Mouse (Mus musculus) ovary, postnatal 10 days (tissue): ENCODE data around the gene C8b.

Source experiments
- DNase-seq: peaks from one replicate; pipeline ENCODE4 v3.0.0; 2022; ENCODE audit warnings: low spot score

The C8b gene

DNA sequence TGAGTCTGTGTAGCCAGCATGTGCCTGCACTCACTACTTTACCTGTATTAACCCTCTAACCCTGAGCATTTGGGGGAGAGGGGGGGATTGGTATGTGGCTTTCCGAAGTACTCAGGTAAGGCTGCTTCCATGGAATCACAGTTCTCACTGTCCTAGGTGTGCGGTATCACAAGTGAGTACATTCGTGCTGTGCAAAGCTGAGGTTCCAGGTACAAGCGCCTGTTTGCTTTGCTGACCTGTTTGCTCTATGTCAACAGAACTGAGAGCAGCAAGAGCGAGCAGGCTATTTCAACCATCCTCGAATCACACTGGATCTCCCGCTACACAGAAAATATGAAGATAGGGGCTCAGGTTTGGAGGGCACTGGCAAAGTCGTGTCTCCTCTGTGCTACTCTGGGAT lies at the start of gene C8b:
TSS of gene C8b (plus strand) at position 253 of the 400 bp plus-strand sequence.
- DNase-seq, result no peak

DNA sequence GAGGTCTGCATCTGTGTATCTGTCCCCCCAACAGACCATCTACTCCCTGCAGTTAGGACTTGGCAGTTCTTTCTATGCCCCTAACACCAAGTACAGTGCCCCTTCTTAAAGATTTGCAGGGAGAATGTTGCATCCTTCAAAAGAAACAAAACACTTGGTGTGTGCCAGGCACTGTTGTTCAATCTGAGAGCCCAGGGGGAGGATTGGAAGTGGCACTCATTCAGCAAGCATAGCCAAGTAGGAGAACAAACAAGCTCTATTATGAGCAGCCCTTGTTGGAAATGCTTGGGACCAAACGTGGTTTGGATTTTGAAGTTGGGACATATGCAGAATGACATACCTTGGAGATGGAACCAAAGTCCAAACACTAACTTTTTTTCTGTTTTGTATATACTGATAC lies 49.6 kb upstream of the C8b start:
- no peak for DNase-seq

GRCm38 (mm10) chr4:104718973-104719795 lies 46.9 kb upstream of the C8b start:
- no peak for DNase-seq

- DNase-seq, result no peak
These were observed 42.5 kb upstream of the C8b start for GRCm38 (mm10) chr4:104723527-104724045.

GRCm38 (mm10) chr4:104724258-104724657 lies 41.9 kb upstream of the C8b start:
- DNase-seq, result no peak

DNA sequence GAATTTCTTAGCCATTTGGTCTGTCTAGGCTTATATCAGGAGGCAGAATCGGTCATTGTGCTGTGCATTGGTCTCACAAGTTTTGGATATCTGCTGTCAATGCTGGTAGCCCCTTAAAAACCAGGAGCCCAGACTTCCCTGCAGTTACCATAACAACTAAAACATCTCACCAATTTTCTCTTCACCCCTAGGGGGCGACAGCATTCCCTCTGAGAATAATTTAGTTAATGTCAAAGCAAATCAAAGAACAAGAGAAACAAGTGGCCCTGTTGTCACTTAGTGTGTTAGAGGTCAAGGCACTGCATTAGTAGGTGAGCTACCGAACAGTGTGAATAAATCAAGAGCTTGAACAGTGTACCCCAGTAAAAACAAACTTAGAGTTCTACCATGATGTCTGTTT lies 40.4 kb upstream of the C8b start:
- no peak for DNase-seq

DNA sequence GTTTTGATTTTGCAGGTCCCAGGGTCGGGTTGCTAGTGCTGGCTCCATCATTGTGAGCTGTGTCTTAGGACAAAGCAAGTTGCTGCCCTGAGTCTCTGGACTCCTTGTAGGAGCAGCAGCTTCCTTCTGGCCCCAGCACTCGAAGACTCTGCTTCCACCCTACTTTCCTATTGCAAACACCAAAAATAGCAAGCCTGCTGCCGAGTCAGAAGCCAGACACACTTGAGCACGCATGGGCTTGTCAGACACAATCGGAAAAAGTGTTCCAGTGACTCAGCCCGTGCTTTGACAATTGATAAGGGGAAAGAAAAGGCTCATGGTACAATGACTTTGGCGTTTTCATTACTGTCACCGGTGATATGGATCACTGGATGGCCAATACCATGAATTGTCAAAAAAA lies 36.9 kb upstream of the C8b start:
- no peak for DNase-seq

- DNase-seq, result no peak
These were observed 19.6 kb upstream of the C8b start for GRCm38 (mm10) chr4:104746500-104746899.

- DNase-seq, result no peak
These were observed 12.0 kb upstream of the C8b start for GRCm38 (mm10) chr4:104754090-104754489.

GRCm38 (mm10) chr4:104760878-104761624 lies 5.1 kb upstream of the C8b start:
- DNase-seq, result no peak

- DNase-seq, result no peak
These were observed 2.1 kb downstream of the C8b start for GRCm38 (mm10) chr4:104768190-104768589.

DNA sequence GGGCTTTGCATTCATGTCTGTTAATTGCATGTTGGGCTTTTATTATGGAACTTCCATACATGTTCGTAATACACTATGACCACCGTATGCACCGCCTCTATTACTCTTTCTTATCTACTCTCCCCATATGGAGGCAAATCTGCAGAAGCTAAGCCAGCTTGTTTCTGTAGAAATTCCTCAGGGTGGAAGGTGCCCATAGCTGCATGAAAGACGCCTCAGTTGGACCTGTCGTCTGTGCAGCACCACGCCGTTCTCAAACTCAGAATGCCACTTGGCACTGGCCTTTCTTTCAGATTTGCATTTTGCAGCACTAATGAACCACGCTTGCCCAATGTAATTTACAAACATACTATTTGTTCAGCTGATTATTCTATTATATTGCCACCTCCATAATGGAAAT lies 3.5 kb downstream of the C8b start:
- no peak for DNase-seq

- DNase-seq, result no peak
These were observed 4.2 kb downstream of the C8b start for GRCm38 (mm10) chr4:104770331-104770730.

GRCm38 (mm10) chr4:104775601-104776000 lies 9.5 kb downstream of the C8b start:
- DNase-seq, result no peak

DNA sequence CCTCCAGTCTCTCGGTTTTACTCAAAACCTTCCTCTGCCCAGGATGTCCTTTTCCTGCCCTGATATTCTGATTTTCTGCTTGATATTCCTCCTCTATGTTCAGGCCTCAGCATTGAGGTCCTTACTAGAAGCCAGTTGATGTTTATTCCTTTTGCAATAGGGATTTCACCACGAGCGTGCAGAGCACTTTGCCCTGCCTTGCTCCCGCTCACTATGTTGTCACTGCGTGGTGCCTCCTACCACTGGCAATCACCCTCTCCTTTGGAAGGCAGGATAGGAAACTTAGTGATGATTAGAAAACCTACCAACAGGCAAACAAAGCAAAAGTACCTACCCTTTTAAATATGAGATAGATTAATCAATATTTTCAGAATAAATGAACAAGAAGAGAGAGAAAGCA lies 13.3 kb downstream of the C8b start:
- no peak for DNase-seq

DNA sequence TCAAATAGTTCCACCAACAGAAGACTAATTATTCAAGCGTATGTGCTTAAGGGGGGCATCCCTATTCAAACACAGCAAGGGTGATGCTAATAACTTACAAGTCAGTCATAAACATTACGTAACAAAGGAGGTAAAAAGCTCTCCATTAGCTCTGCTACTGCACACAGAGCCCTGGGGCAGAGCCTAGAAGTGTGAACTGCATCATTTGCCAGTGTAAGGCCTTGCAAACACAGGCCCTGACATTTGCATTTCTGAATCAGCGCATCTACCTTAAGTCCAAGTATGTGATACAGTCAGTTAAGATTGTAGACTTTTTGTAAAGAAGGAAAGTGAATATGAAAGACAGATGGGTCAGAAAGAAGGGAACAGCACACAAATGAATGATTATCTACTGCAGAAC lies 15.3 kb downstream of the C8b start:
- DNase-seq, result no peak

DNA sequence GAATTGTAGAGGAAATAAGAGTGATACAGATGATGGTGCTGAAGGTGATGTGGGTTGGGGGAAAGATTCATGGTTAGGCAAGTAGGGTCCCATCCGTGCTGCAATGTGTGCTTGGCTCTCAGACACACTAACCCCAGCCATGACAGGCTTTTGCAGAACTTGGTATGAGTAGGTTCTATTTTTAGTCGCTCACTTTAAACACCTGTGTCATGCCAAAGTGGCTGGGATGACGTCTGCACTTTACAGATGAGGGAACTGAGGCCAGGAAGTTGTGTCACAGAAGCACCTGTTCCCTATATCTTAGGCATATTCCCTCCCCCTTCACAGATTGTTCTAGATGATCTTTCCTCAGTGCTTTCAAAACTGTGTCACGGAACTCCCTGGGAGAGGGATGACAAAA lies 16.2 kb downstream of the C8b start:
- DNase-seq, result no peak

DNA sequence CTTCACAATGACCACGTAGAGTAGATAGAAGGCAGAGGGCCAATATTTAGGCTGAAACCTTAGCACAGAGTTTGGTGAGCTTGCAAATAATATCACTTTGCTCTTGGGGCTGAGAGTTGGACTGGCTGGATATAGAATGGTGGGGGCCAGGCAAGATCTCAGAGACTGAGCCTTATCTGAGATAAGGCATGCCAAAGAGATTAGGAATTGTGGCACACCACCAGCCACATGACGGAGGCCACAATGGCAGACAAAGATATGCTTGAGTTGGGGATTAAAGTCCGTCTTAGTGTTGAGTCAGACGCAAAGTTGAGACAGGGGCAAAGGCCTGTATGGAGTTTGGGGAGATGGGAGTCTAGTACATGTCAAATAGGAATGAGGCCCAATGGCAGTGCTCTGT lies 26.0 kb downstream of the C8b start:
- no peak for DNase-seq

DNA sequence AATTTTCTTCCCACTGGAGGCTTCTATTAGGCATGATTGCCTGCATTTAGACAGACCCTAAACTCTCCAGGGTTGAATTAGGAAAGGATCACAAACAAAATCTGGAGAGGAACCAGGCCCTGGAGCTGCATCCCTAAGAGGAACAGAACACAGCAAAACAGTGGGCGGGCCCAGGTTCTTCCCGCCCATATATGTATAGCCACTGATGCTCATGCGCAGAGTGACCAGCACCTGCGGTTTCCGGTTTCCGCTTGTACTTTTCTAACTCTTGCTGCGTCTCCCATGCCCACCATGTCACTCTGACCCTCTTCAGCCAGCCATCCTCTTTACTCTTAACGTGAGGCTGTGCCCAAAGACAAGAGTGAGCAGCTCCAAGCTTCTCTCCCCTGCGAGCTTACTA lies 32.8 kb downstream of the C8b start:
- DNase-seq, result no peak

GRCm38 (mm10) chr4:104801625-104802024 lies 35.5 kb downstream of the C8b start:
- no peak for DNase-seq

GRCm38 (mm10) chr4:104804100-104804499 lies 38.0 kb downstream of the C8b start:
- DNase-seq, result no peak

- DNase-seq, result no peak
These were observed 39.5 kb downstream of the C8b start for GRCm38 (mm10) chr4:104805414-104806257.
